ENCODE assay signal across 37 mouse cellular contexts in the genomic region with DNA sequence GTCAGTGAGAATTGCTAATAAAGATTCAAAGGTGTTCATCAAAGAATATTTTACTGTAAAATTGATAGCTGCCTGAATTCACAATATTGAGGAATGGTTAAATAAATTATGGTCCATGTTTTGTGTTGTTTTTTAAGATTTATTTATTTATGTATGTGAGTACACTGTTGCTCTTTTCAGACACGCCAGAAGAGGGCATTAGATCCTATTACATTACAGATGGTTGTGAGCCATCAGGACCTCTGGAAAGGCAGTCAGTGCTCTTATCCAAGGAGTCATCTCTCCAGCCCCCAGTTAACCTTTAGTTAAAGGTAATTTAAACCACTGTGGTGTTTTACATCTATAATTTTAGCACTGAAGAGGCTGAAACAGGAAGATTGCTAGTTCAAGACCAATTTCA. TPM values are rescaled to one million over a fixed set of nuclear protein-coding genes. Genes with fewer than 3 reads are reported as not detected.
DNase-seq lines count a peak whose midpoint lies in the region; ATAC-seq and TF ChIP-seq lines count a peak whose summit lies in the region.
"Had no signal": no experiment of that assay in that cellular context is flagged by ENCODE, and none has a peak within 500 bp of the region (broad histone marks: within the 10 kb centered on the region; RNA-seq: fewer than 3 reads in every experiment).

No protein-coding gene starts in this region.

- TF ChIP-seq EP300 in liver, postnatal 0 days (IDR thresholded peaks at IDR 0.05; ENCODE audit: low read depth), result no peak

- 0 out of 2 replicates have a peak overlapping the region, but pooled peaks have one; percentile 42 for H3K27ac ChIP-seq in forebrain, embryonic 15.5 days (replicated peaks)
- no peak overlapping the region for H3K27ac ChIP-seq in forebrain, postnatal 0 days (ENCODE audit: low read depth, low read length)
- H3K27ac ChIP-seq in hindbrain, postnatal 0 days, result no peak overlapping the region
- H3K27ac ChIP-seq in hindbrain, embryonic 12.5 days, result no peak overlapping the region
- H3K27ac ChIP-seq in liver, postnatal 0 days (ENCODE audit: low read depth), result no peak overlapping the region
- H3K27ac ChIP-seq in liver, embryonic 12.5 days, result no peak overlapping the region
- H3K27ac ChIP-seq: embryonic facial prominence, embryonic 13.5 days; forebrain, embryonic 10.5 days; liver, embryonic 15.5 days; lung, embryonic 15.5 days; neural tube, embryonic 12.5 days had no signal

- H3K9ac ChIP-seq in forebrain, embryonic 15.5 days (replicated peaks), result no peak overlapping the region
- no peak overlapping the region for H3K9ac ChIP-seq in forebrain, postnatal 0 days
- no peak overlapping the region for H3K9ac ChIP-seq in hindbrain, postnatal 0 days (replicated peaks; ENCODE audit: low read length)
- H3K9ac ChIP-seq in hindbrain, embryonic 12.5 days, result no peak overlapping the region
- no peak overlapping the region for H3K9ac ChIP-seq in liver, postnatal 0 days (replicated peaks)
- no peak overlapping the region for H3K9ac ChIP-seq in liver, embryonic 12.5 days
- H3K9ac ChIP-seq: embryonic facial prominence, embryonic 13.5 days; liver, embryonic 15.5 days; lung, embryonic 15.5 days; neural tube, embryonic 12.5 days had no signal

- ATAC-seq in forebrain, embryonic 15.5 days (replicated peaks), result no peak
- ATAC-seq in forebrain, postnatal 0 days, result no peak
- no peak for ATAC-seq in hindbrain, postnatal 0 days
- no peak for ATAC-seq in hindbrain, embryonic 12.5 days (ENCODE audit: low FRiP score)
- no peak for ATAC-seq in liver, postnatal 0 days
- no peak for ATAC-seq in liver, embryonic 12.5 days
- ATAC-seq: activated CD4-positive, CD25-positive, alpha-beta regulatory T cell, adult 4 months; CD4-positive, CD25-positive, alpha-beta regulatory T cell, adult 4 months; forebrain, embryonic 16.5 days; midbrain, embryonic 16.5 days had no signal

- no peak for DNase-seq in forebrain, postnatal 0 days
- DNase-seq in hindbrain, postnatal 0 days (ENCODE audit: low spot score), result no peak
- no peak for DNase-seq in liver, postnatal 0 days
- DNase-seq in urinary bladder, postnatal 36 days (ENCODE audit: low spot score in 2 of 2), result no peak
- DNase-seq: adrenal gland, adult 2 months; adrenal gland, postnatal 36 days; cerebellum, adult 18-20 months; cerebellum, postnatal 10 days; gastrocnemius, postnatal 10 days; kidney, adult 11 months; kidney, postnatal 36 days; liver had no signal

- H3K4me1 ChIP-seq in forebrain, embryonic 15.5 days, result peaks cover 10% of the 10 kb centered on the region; the same call in 1 of the 2 replicates
- no peaks in the 10 kb centered on the region for H3K4me1 ChIP-seq in forebrain, postnatal 0 days (ENCODE audit: insufficient read depth)
- H3K4me1 ChIP-seq in hindbrain, postnatal 0 days (ENCODE audit: insufficient read depth, low read length), result no peaks in the 10 kb centered on the region
- peaks cover 6% of the 10 kb centered on the region for H3K4me1 ChIP-seq in hindbrain, embryonic 12.5 days
- H3K4me1 ChIP-seq in liver, postnatal 0 days (ENCODE audit: insufficient read depth), result peaks cover 18% of the 10 kb centered on the region
- peaks cover 27% of the 10 kb centered on the region for H3K4me1 ChIP-seq in liver, embryonic 12.5 days

- H3K4me3 ChIP-seq in forebrain, embryonic 15.5 days, result no peak overlapping the region
- H3K4me3 ChIP-seq in forebrain, postnatal 0 days (ENCODE audit: low read depth, low read length), result no peak overlapping the region
- no peak overlapping the region for H3K4me3 ChIP-seq in hindbrain, postnatal 0 days (ENCODE audit: low read length)
- no peak overlapping the region for H3K4me3 ChIP-seq in hindbrain, embryonic 12.5 days
- no peak overlapping the region for H3K4me3 ChIP-seq in liver, postnatal 0 days (ENCODE audit: low read depth, low read length)
- no peak overlapping the region for H3K4me3 ChIP-seq in liver, embryonic 12.5 days
- H3K4me3 ChIP-seq: embryonic facial prominence, embryonic 13.5 days; forebrain, embryonic 10.5 days; liver, embryonic 15.5 days; lung, embryonic 15.5 days; myocyte; neural tube, embryonic 12.5 days had no signal

- no peaks in the 10 kb centered on the region for H3K27me3 ChIP-seq in forebrain, embryonic 15.5 days
- H3K27me3 ChIP-seq in forebrain, postnatal 0 days (ENCODE audit: insufficient read depth, low read length), result no peaks in the 10 kb centered on the region
- H3K27me3 ChIP-seq in hindbrain, postnatal 0 days (ENCODE audit: insufficient read depth, low read length), result no peaks in the 10 kb centered on the region
- no peaks in the 10 kb centered on the region for H3K27me3 ChIP-seq in hindbrain, embryonic 12.5 days
- no peaks in the 10 kb centered on the region for H3K27me3 ChIP-seq in liver, postnatal 0 days (ENCODE audit: insufficient read depth, low read length)
- H3K27me3 ChIP-seq in liver, embryonic 12.5 days (replicated peaks), result no peaks in the 10 kb centered on the region
- H3K27me3 ChIP-seq: embryonic facial prominence, embryonic 13.5 days; liver, embryonic 15.5 days; lung, embryonic 15.5 days; neural tube, embryonic 12.5 days had no signal

- TF ChIP-seq CTCF in forebrain, postnatal 0 days (IDR thresholded peaks at IDR 0.05; ENCODE audit: low read depth), result no peak
- TF ChIP-seq CTCF in hindbrain, postnatal 0 days (IDR thresholded peaks at IDR 0.05; ENCODE audit: low read depth), result peak; percentile 32
- 0 out of 2 replicates have a peak, but pooled peaks have one; percentile 3 for TF ChIP-seq CTCF in liver, postnatal 0 days (IDR thresholded peaks at IDR 0.05; ENCODE audit: low read depth)

- 69% methylated on average over 1 of the region's 1 CpGs for WGBS in forebrain, embryonic 15.5 days
- WGBS in forebrain, postnatal 0 days, result 54% methylated on average over 1 of the region's 1 CpGs
- WGBS in hindbrain, postnatal 0 days, result 70% methylated on average over 1 of the region's 1 CpGs
- WGBS in hindbrain, embryonic 12.5 days, result 66% methylated on average over 1 of the region's 1 CpGs
- WGBS in liver, postnatal 0 days (ENCODE audit: insufficient replicate concordance), result 51% methylated on average over 1 of the region's 1 CpGs
- 56% methylated on average over 1 of the region's 1 CpGs for WGBS in liver, embryonic 12.5 days (ENCODE audit: insufficient replicate concordance)

- no peaks in the 10 kb centered on the region for H3K36me3 ChIP-seq in forebrain, embryonic 15.5 days
- no peaks in the 10 kb centered on the region for H3K36me3 ChIP-seq in forebrain, postnatal 0 days (ENCODE audit: insufficient read depth)
- H3K36me3 ChIP-seq in hindbrain, postnatal 0 days (ENCODE audit: insufficient read depth, low read length), result no peaks in the 10 kb centered on the region
- H3K36me3 ChIP-seq in hindbrain, embryonic 12.5 days, result no peaks in the 10 kb centered on the region
- H3K36me3 ChIP-seq in liver, postnatal 0 days (replicated peaks; ENCODE audit: insufficient read depth, low read length), result peaks cover 4% of the 10 kb centered on the region; the same call in 1 of the 2 replicates
- peaks cover 13% of the 10 kb centered on the region; the same call in 1 of the 2 replicates for H3K36me3 ChIP-seq in liver, embryonic 12.5 days
- H3K36me3 ChIP-seq: lung, embryonic 15.5 days; neural tube, embryonic 12.5 days had no signal

- no peak overlapping the region for H3K4me2 ChIP-seq in forebrain, embryonic 15.5 days (replicated peaks)
- H3K4me2 ChIP-seq in forebrain, postnatal 0 days (ENCODE audit: low read depth), result no peak overlapping the region
- no peak overlapping the region for H3K4me2 ChIP-seq in hindbrain, postnatal 0 days (ENCODE audit: low read depth, low read length)
- no peak overlapping the region for H3K4me2 ChIP-seq in hindbrain, embryonic 12.5 days (replicated peaks)
- no peak overlapping the region for H3K4me2 ChIP-seq in liver, postnatal 0 days (ENCODE audit: low read depth, low read length)
- H3K4me2 ChIP-seq in liver, embryonic 12.5 days, result no peak overlapping the region
- H3K4me2 ChIP-seq: embryonic facial prominence, embryonic 13.5 days; liver, embryonic 15.5 days; lung, embryonic 15.5 days; midbrain, embryonic 11.5 days; neural tube, embryonic 12.5 days had no signal

- no peaks in the 10 kb centered on the region for H3K9me3 ChIP-seq in forebrain, embryonic 15.5 days
- H3K9me3 ChIP-seq in forebrain, postnatal 0 days (ENCODE audit: low read length), result no peaks in the 10 kb centered on the region
- no peaks in the 10 kb centered on the region for H3K9me3 ChIP-seq in hindbrain, postnatal 0 days (ENCODE audit: low read length)
- no peaks in the 10 kb centered on the region for H3K9me3 ChIP-seq in hindbrain, embryonic 12.5 days (replicated peaks)
- H3K9me3 ChIP-seq in liver, postnatal 0 days (ENCODE audit: low read length), result no peaks in the 10 kb centered on the region
- H3K9me3 ChIP-seq in liver, embryonic 12.5 days (replicated peaks), result no peaks in the 10 kb centered on the region
- H3K9me3 ChIP-seq: embryonic facial prominence, embryonic 13.5 days; liver, embryonic 15.5 days; lung, embryonic 15.5 days; neural tube, embryonic 12.5 days had no signal

RNA-seq across cellular contexts. Expression of a gene that starts 49.4 kb away (rescaled TPM):
- 39.2 and 43.6 TPM in 2 replicates for polyA plus RNA-seq in forebrain, embryonic 15.5 days (2015; fragmentation: Nextera tagmentation; extraction: Ambion mirVana)
- total RNA-seq in forebrain, postnatal 0 days (2014; rRNA removed), result 47.5 and 51.0 TPM in 2 replicates
- polyA plus RNA-seq in forebrain, postnatal 0 days (2015; fragmentation: Nextera tagmentation; extraction: Ambion mirVana), result 28.6 and 37.2 TPM in 2 replicates
- total RNA-seq in hindbrain, postnatal 0 days (2014; rRNA removed), result 47.7 and 60.6 TPM in 2 replicates
- 39.3 and 47.6 TPM in 2 replicates for polyA plus RNA-seq in hindbrain, postnatal 0 days (2015; fragmentation: Nextera tagmentation; extraction: Ambion mirVana)
- 39.1 and 41.4 TPM in 2 replicates for polyA plus RNA-seq in hindbrain, embryonic 12.5 days (2016; fragmentation: Nextera tagmentation; extraction: Ambion mirVana)
- polyA plus RNA-seq in liver, postnatal 0 days (2015; fragmentation: Nextera tagmentation; extraction: Ambion mirVana), result 16.6 and 17.3 TPM in 2 replicates
- 16.7 and 19.0 TPM in 2 replicates for polyA plus RNA-seq in liver, embryonic 12.5 days (2016; fragmentation: Nextera tagmentation; extraction: Ambion mirVana)

RNA-seq across cellular contexts. Expression of a gene that starts 59.3 kb away (rescaled TPM):
- not detected in 2 replicates for polyA plus RNA-seq in forebrain, embryonic 15.5 days (2015; fragmentation: Nextera tagmentation; extraction: Ambion mirVana)
- total RNA-seq in forebrain, postnatal 0 days (2014; rRNA removed), result not detected in 2 replicates
- polyA plus RNA-seq in forebrain, postnatal 0 days (2015; fragmentation: Nextera tagmentation; extraction: Ambion mirVana), result not detected in 2 replicates
- total RNA-seq in hindbrain, postnatal 0 days (2014; rRNA removed), result not detected in 2 replicates
- polyA plus RNA-seq in hindbrain, postnatal 0 days (2015; fragmentation: Nextera tagmentation; extraction: Ambion mirVana), result not detected in 2 replicates
- not detected in 2 replicates for polyA plus RNA-seq in hindbrain, embryonic 12.5 days (2016; fragmentation: Nextera tagmentation; extraction: Ambion mirVana)
- 21.0 and 27.2 TPM in 2 replicates for polyA plus RNA-seq in liver, postnatal 0 days (2015; fragmentation: Nextera tagmentation; extraction: Ambion mirVana)
- 1.1 and 1.5 TPM in 2 replicates for polyA plus RNA-seq in liver, embryonic 12.5 days (2016; fragmentation: Nextera tagmentation; extraction: Ambion mirVana)
- total RNA-seq: adrenal gland, postnatal 36 days; common myeloid progenitor, adult 5-6 weeks; gastrocnemius, postnatal 10 days; granulocyte monocyte progenitor cell, adult 5-6 weeks; heart, postnatal 25 days; layer of hippocampus, adult 8-10 months; layer of hippocampus, postnatal 25 days; left cerebral cortex, postnatal 10 days; megakaryocyte progenitor cell, adult 5-6 weeks had no signal
- polyA plus RNA-seq: activated CD4-positive, CD25-positive, alpha-beta regulatory T cell, adult 4 months; brain, embryonic 14.5 days; CD4-positive, CD25-positive, alpha-beta regulatory T cell, adult 4 months; embryonic facial prominence, embryonic 13.5 days; forebrain, embryonic 10.5 days; forebrain, embryonic 16.5 days; heart, embryonic 14.5 days; hindbrain, embryonic 11.5 days; midbrain, embryonic 11.5 days; midbrain, embryonic 16.5 days; myocyte; neural tube, embryonic 12.5 days; thymus, postnatal 0 days had no signal
